Mouse (Mus musculus) heart, adult 9 months (tissue): ENCODE measurements around the gene Mrps18b.

Experiments
- DNase-seq, 2 experiments: peaks; one replicate each; pipeline ENCODE4 v3.0.0; 2022; ENCODE audit warnings: low spot score in 2 of 2

The Mrps18b gene

GRCm38 (mm10) chr17:35874721-35875120 lies 41.5 kb downstream of the Mrps18b start:
- no peak for DNase-seq

- peak; percentile 76 to 86 for DNase-seq
Measured at GRCm38 (mm10) chr17:35873774-35874519, 42.2 kb downstream of the Mrps18b start.

GRCm38 (mm10) chr17:35870884-35871696 lies 45.1 kb downstream of the Mrps18b start:
- no peak for DNase-seq

- peak; percentile 82 to 91 for DNase-seq
Measured at GRCm38 (mm10) chr17:35870151-35870883, 45.9 kb downstream of the Mrps18b start.

- DNase-seq = peak; percentile 57 to 67
Measured at GRCm38 (mm10) chr17:35869346-35870067, 46.7 kb downstream of the Mrps18b start.

- DNase-seq = no peak
Measured at GRCm38 (mm10) chr17:35868961-35869345, 47.2 kb downstream of the Mrps18b start.

GRCm38 (mm10) chr17:35868165-35868820 lies 47.9 kb downstream of the Mrps18b start:
- DNase-seq = peak; percentile 35 to 62

GRCm38 (mm10) chr17:35866911-35867890 lies 49.0 kb downstream of the Mrps18b start:
- DNase-seq = peak; percentile 55 to 57

- peak; percentile 86 to 91 for DNase-seq
Measured at GRCm38 (mm10) chr17:35866281-35866831, 49.8 kb downstream of the Mrps18b start.

GRCm38 (mm10) chr17:35865481-35866280 lies 50.5 kb downstream of the Mrps18b start, which contains the start of gene Ppp1r18:
Gene Ppp1r18, plus strand, starts transcription at chr17:35865593.
- DNase-seq = peak; percentile 87 to 92

GRCm38 (mm10) chr17:35864832-35865353 lies 51.3 kb downstream of the Mrps18b start:
- no peak for DNase-seq

- DNase-seq = peak; percentile 92 to 94
Measured at GRCm38 (mm10) chr17:35861198-35861857, 54.9 kb downstream of the Mrps18b start, which contains the start of gene Nrm. Gene Nrm, plus strand, starts transcription at chr17:35861318.

- no peak for DNase-seq
Measured at GRCm38 (mm10) chr17:35860831-35861197, 55.4 kb downstream of the Mrps18b start.
